Mouse (Mus musculus) intestine, embryonic 14.5 days (tissue): ENCODE data around the gene Zfp507. TPM values are rescaled to one million over a fixed set of nuclear protein-coding genes. Genes with fewer than 3 reads are reported as not detected.

Experiments
- ATAC-seq: fragments of 200-750 bp; cut with Nextera tagmentation; replicated peaks from 2 replicates; pipeline ENCODE4 v1.8.0; 2017; ENCODE audit warnings: low read depth, moderate number of reproducible peaks, moderate TSS enrichment, moderate library complexity; ENCODE audit not compliant: low FRiP score, low TSS enrichment
- DNase-seq: peaks from one replicate; pipeline ENCODE4 v3.0.0-alpha.2; 2018; ENCODE audit warnings: low spot score
- H3K27ac ChIP-seq: fragments of 300-500 bp; sonication (generic); 2 replicates; pipeline ENCODE4 v1.5.1; 2014; ENCODE audit warnings: low read depth, mild to moderate bottlenecking, control low read depth
- H3K27me3 ChIP-seq: fragments of 300-500 bp; sonication (generic); replicated peaks from 2 replicates; pipeline ENCODE4 v1.6.1; 2014; ENCODE audit warnings: low read length, control low read depth; ENCODE audit not compliant: control insufficient read depth, insufficient read depth
- H3K36me3 ChIP-seq: fragments of 300-500 bp; sonication (generic); 2 replicates; pipeline ENCODE4 v1.6.1; 2014; ENCODE audit warnings: low read length, control low read depth; ENCODE audit not compliant: control insufficient read depth, insufficient read depth
- H3K4me1 ChIP-seq: fragments of 300-500 bp; sonication (generic); replicated peaks from 2 replicates; pipeline ENCODE4 v1.6.1; 2014; ENCODE audit warnings: low read length, control low read depth, mixed read lengths; ENCODE audit not compliant: control insufficient read depth, insufficient read depth
- H3K4me2 ChIP-seq: fragments of 300-500 bp; sonication (generic); 2 replicates; pipeline ENCODE4 v1.6.1; 2014; ENCODE audit warnings: low read length
- H3K4me3 ChIP-seq: fragments of 300-500 bp; sonication (generic); 2 replicates; pipeline ENCODE4 v1.5.1; 2014; ENCODE audit warnings: low read depth, low read length, control low read depth, mixed read lengths
- H3K9ac ChIP-seq: fragments of 300-500 bp; sonication (generic); 2 replicates; pipeline ENCODE4 v1.6.1; 2014; ENCODE audit warnings: mild to moderate bottlenecking, low read length
- H3K9me3 ChIP-seq: fragments of 300-500 bp; sonication (generic); 2 replicates; pipeline ENCODE4 v1.6.1; 2016; ENCODE audit warnings: low read length, control low read depth; ENCODE audit not compliant: control insufficient read depth
- WGBS: fragments of 180-500 bp; shearing (Covaris S2); extraction: QIAGEN DNeasy Blood & Tissue Kit; methylation state at CpG from one replicate; pipeline ENCODE4 v1.1.7; 2014; 5-methylcytosine and 5-hydroxymethylcytosine counted together
- polyA plus RNA-seq: library from polyadenylated mRNA; unstranded; fragments of >200 nt; fragmentation: Nextera tagmentation; extraction: Ambion mirVana; gene quantifications from 2 replicates; pipeline ENCODE4 v1.2.1, GENCODE M21; 2014

Zfp507 gene
- polyA plus RNA-seq, 1 experiment from 2014 or later = 15.8 TPM

DNA sequence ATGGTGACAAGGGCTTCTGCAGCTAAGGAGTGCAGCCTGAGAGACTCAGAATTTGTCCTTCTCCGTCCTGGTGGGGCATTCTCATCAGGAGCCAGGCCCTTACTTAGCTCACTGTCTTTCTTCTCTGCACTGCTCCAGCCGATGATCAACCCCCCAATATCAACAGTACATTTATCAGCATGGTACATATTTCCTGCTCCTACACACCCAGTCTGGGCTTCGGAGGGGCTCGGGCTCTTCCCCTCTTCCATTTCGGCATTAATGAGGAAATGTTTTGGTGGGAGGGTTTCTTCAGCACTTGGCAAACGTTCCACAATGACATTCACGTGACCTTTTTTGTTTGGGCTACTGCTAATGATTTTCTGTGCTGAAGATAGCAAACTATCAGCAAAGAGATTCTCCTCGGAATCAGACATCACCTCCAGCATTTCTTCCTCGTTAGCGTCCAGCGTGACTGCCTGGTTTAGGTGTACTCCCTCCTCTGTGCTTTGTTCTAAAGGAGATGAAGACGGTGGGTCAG, 8.6 kb downstream of the Zfp507 start:
- ATAC-seq (no peak), DNase-seq (no peak)
- H3K4me3 ChIP-seq = no peak overlapping the region
- H3K27ac ChIP-seq = no peak overlapping the region
- WGBS = 81% methylated on average over 12 of the region's 12 CpGs
- no peak overlapping the region for H3K9ac ChIP-seq
- H3K4me2 ChIP-seq = no peak overlapping the region
- H3K9me3 ChIP-seq = no peaks in the 10 kb centered on the region
- 0 out of 2 replicates have a peak, but pooled peaks cover 2% of the 10 kb centered on the region for H3K4me1 ChIP-seq
- H3K27me3 ChIP-seq = no peaks in the 10 kb centered on the region
- peaks cover 91% of the 10 kb centered on the region for H3K36me3 ChIP-seq

DNA sequence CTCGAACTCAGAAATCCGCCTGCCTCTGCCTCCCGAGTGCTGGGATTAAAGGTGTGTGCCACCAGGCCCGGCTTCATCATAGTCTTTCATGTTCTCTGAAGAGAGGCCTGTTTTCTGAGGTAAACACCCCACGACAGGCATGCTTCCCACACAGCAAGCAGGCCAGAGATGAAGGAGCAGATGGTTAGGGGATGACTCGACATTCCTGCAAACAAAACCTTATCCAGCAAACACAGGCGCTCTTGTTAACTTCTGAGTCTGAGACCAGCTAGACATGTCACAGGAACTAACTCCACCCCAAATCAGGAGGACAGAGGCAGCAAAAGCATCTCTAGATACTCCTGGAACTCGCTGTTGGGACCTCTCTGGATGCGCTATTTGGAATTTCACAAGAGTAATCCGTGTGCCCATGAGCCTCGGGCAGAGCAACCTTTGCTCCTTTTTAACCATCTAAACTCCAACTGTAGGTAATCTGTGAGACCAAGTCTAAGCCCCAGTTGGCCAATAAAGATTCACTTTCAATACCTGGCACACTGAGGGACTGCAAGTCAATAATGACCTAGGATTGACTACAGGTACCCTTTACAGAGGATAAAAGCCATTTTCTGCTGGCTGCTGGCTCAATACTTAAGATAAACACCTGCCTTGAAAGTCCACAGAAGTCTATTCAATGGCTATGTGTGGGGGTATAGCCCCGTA, 10.5 kb downstream of the Zfp507 start:
- Histone ChIP-seq H3K27me3 (no peaks in the 10 kb centered on the region), H3K27ac (no peak overlapping the region), H3K4me1 (0 out of 2 replicates have a peak, but pooled peaks cover 2% of the 10 kb centered on the region), H3K4me2 (no peak overlapping the region), H3K9me3 (no peaks in the 10 kb centered on the region), H3K36me3 (peaks cover 88% of the 10 kb centered on the region), H3K4me3 (no peak overlapping the region), H3K9ac (no peak overlapping the region)
- ATAC-seq (no peak), DNase-seq (no peak)
- 76% methylated on average over 12 of the region's 12 CpGs for WGBS

DNA sequence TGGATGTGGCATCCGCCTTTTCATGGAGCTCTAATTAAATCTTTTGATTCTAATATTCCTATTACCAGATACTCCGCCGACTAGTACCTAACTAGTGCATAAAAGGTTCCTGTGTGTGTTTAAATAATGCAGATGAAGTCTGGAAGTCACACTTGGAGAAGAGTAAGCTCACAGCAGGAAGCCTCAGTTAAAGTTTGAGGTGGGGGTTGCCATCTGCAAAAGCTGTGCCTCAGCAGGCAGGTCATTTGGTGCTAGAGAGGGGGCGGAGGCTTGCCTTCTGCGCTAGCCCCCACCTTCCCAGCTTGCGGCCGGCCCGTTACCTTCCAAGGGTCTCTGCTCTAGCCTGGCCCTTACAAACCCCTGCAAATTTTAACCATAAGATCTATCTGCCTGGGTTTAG, 11.9 kb downstream of the Zfp507 start:
- Histone ChIP-seq H3K9ac (no peak overlapping the region), H3K4me1 (no peaks in the 10 kb centered on the region), H3K27ac (no peak overlapping the region), H3K4me3 (no peak overlapping the region), H3K36me3 (peaks cover 91% of the 10 kb centered on the region), H3K27me3 (no peaks in the 10 kb centered on the region), H3K9me3 (no peaks in the 10 kb centered on the region), H3K4me2 (no peak overlapping the region)
- 60% methylated on average over 8 of the region's 8 CpGs for WGBS
- DNase-seq = no peak
- no peak for ATAC-seq

- Histone ChIP-seq H3K9me3 (no peaks in the 10 kb centered on the region), H3K27ac (no peak overlapping the region), H3K4me2 (no peak overlapping the region), H3K4me1 (no peaks in the 10 kb centered on the region), H3K27me3 (no peaks in the 10 kb centered on the region), H3K4me3 (no peak overlapping the region), H3K9ac (no peak overlapping the region), H3K36me3 (peaks cover 93% of the 10 kb centered on the region)
- WGBS = 71% methylated on average over 8 of the region's 8 CpGs
- no peak for DNase-seq
- no peak for ATAC-seq
Observed at GRCm38 (mm10) chr7:35790201-35790600, 12.6 kb downstream of the Zfp507 start.

GRCm38 (mm10) chr7:35785579-35785978, 17.2 kb downstream of the Zfp507 start:
- no peaks in the 10 kb centered on the region for H3K27me3 ChIP-seq
- peak; percentile 55; the same call in 1 of the 2 replicates for ATAC-seq
- no peak for DNase-seq
- no peaks in the 10 kb centered on the region for H3K4me1 ChIP-seq
- H3K27ac ChIP-seq = no peak overlapping the region
- no peak overlapping the region for H3K9ac ChIP-seq
- 35% methylated on average over 4 of the region's 4 CpGs for WGBS
- peaks cover 92% of the 10 kb centered on the region for H3K36me3 ChIP-seq
- no peak overlapping the region for H3K4me2 ChIP-seq
- H3K4me3 ChIP-seq = no peak overlapping the region
- H3K9me3 ChIP-seq = no peaks in the 10 kb centered on the region

DNA sequence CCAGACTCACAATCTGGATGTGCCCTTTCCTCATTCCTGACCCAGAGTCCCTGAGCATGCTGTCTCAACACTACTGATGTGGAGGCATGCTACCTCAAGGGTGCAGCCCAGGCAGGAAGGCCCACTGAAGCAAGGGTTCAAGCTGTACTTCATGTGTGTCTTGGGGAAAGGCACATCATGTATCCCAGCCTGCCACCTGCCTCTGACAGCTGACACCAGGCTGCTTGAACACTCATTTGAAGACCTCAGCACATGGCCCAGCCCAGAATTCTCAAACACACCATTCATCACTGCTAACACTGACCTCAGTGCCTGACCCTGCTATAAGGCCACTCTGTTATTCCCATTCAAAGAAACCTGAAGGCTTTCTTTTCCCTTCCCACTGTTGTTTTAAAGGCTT, 20.6 kb downstream of the Zfp507 start:
- H3K36me3 ChIP-seq = peaks cover 91% of the 10 kb centered on the region
- H3K9ac ChIP-seq = no peak overlapping the region
- no peak for DNase-seq
- no peak overlapping the region for H3K4me3 ChIP-seq
- no peak for ATAC-seq
- H3K4me2 ChIP-seq = no peak overlapping the region
- no peaks in the 10 kb centered on the region for H3K27me3 ChIP-seq
- no peaks in the 10 kb centered on the region for H3K4me1 ChIP-seq
- no peak overlapping the region for H3K27ac ChIP-seq
- H3K9me3 ChIP-seq = no peaks in the 10 kb centered on the region

DNA sequence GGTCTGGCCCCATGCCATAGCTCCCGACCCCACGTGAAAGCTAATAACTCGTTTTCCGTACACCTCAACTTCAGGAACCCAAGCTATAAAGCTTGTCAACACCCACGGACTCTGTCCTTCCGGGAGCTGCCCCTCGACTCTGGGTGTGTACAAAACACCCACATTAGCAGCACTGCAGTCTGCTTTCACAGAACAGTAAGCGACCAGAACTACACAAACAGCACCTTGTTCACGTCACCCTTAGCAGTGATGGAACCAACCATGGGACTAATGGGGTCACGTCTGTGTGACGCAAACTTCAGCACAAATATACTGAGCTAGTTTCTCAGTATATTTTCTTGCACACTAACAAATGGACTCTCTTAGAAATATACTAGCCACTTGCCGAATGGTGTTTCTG, 28.7 kb downstream of the Zfp507 start:
- ATAC-seq (no peak), DNase-seq (no peak)
- Histone ChIP-seq H3K27ac (no peak overlapping the region), H3K4me3 (no peak overlapping the region), H3K36me3 (peaks cover 67% of the 10 kb centered on the region), H3K9ac (no peak overlapping the region), H3K4me2 (no peak overlapping the region), H3K4me1 (no peaks in the 10 kb centered on the region), H3K9me3 (no peaks in the 10 kb centered on the region), H3K27me3 (no peaks in the 10 kb centered on the region)
- WGBS = 89% methylated on average over 12 of the region's 12 CpGs

DNA sequence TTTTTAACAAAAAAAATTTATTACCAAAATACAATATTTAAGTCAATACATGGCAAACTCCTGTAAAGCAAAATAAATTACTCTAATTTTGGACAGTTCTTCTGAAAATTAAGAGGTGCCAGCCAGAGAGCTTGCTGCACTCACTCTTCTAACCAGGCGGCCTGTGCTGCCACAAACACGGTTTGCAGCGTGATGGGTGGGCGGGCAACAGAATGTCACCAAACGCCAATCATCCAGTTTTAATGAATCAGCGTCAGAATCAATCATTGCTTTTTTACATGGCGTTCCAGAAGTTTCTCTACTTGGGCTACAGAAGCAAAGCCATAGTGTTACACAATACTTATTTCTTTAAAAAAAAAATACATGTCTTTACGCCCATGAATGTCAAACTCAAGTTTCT, 30.5 kb downstream of the Zfp507 start:
- 95% methylated on average over 8 of the region's 8 CpGs for WGBS
- peaks cover 51% of the 10 kb centered on the region for H3K36me3 ChIP-seq
- H3K27ac ChIP-seq = no peak overlapping the region
- ATAC-seq (no peak), DNase-seq (no peak)
- no peak overlapping the region for H3K4me3 ChIP-seq
- no peak overlapping the region for H3K4me2 ChIP-seq
- no peaks in the 10 kb centered on the region for H3K9me3 ChIP-seq
- H3K27me3 ChIP-seq = no peaks in the 10 kb centered on the region
- H3K4me1 ChIP-seq = no peaks in the 10 kb centered on the region
- no peak overlapping the region for H3K9ac ChIP-seq

- ATAC-seq = no peak
- no peak for DNase-seq
Observed at GRCm38 (mm10) chr7:35771106-35771505, 31.7 kb downstream of the Zfp507 start.

More at GRCm38 (mm10) chr7:35771106-35771505, 31.7 kb downstream of the Zfp507 start:
- H3K27ac ChIP-seq = no peak overlapping the region
- H3K27me3 ChIP-seq = no peaks in the 10 kb centered on the region
- H3K4me3 ChIP-seq = no peak overlapping the region
- H3K4me2 ChIP-seq = no peak overlapping the region
- peaks cover 43% of the 10 kb centered on the region for H3K36me3 ChIP-seq
- H3K9ac ChIP-seq = no peak overlapping the region
- no peaks in the 10 kb centered on the region for H3K9me3 ChIP-seq
- H3K4me1 ChIP-seq = no peaks in the 10 kb centered on the region
